Mouse (Mus musculus) midbrain, embryonic 11.5 days (tissue): ENCODE data around the gene Vopp1. TPM values are rescaled to one million over a fixed set of nuclear protein-coding genes. Genes with fewer than 3 reads are reported as not detected.
"Not testable (repeated sequence)": the region's sequence is repeated elsewhere in the genome, so short reads cannot be mapped to it uniquely, and the experiment has no call there.

Experiments
- ATAC-seq: fragments of 200-750 bp; cut with Nextera tagmentation; 2 replicates; pipeline ENCODE4 v1.8.0; 2017; ENCODE audit warnings: moderate TSS enrichment, moderate library complexity; ENCODE audit not compliant: low FRiP score
- DNase-seq: peaks from one replicate; pipeline ENCODE4 v3.0.0; 2015; ENCODE audit warnings: low spot score; ENCODE audit errors: missing footprints
- H3K27ac ChIP-seq: fragments of 300-500 bp; sonication (generic); 2 replicates; pipeline ENCODE4 v1.5.1; 2014; ENCODE audit warnings: low read depth, low read length
- H3K27me3 ChIP-seq: fragments of 300-500 bp; sonication (generic); 2 replicates; pipeline ENCODE4 v1.6.1; 2014; ENCODE audit warnings: mild to moderate bottlenecking, low read length, moderate library complexity, mixed read lengths; ENCODE audit not compliant: control insufficient read depth, insufficient read depth
- H3K36me3 ChIP-seq: fragments of 300-500 bp; sonication (generic); 2 replicates; pipeline ENCODE4 v1.6.1; 2014; ENCODE audit warnings: mild to moderate bottlenecking, low read length, moderate library complexity, mixed read lengths; ENCODE audit not compliant: control insufficient read depth, insufficient read depth
- H3K4me1 ChIP-seq: fragments of 300-500 bp; sonication (generic); 2 replicates; pipeline ENCODE4 v1.6.1; 2014; ENCODE audit warnings: low read length; ENCODE audit not compliant: control insufficient read depth, insufficient read depth
- H3K4me2 ChIP-seq: fragments of 300-500 bp; sonication (generic); 2 replicates; pipeline ENCODE4 v1.6.1; 2014; ENCODE audit warnings: mild to moderate bottlenecking, moderate library complexity
- H3K4me3 ChIP-seq: fragments of 300-500 bp; sonication (generic); 2 replicates; pipeline ENCODE4 v1.5.1; 2014; ENCODE audit warnings: low read depth, low read length
- H3K9ac ChIP-seq: fragments of 300-500 bp; sonication (generic); 2 replicates; pipeline ENCODE4 v1.6.1; 2014; ENCODE audit warnings: low read length
- H3K9me3 ChIP-seq: fragments of 300-500 bp; sonication (generic); 2 replicates; pipeline ENCODE4 v1.6.1; 2016; ENCODE audit warnings: low read length; ENCODE audit not compliant: control insufficient read depth
- WGBS: fragments of 180-500 bp; shearing (Covaris S2); extraction: QIAGEN DNeasy Blood & Tissue Kit; methylation state at CpG from one replicate; pipeline ENCODE4 v1.1.7; 2014; 5-methylcytosine and 5-hydroxymethylcytosine counted together
- polyA plus RNA-seq: library from polyadenylated mRNA; unstranded; fragments of >200 nt; fragmentation: Nextera tagmentation; extraction: Ambion mirVana; gene quantifications from 2 replicates; pipeline ENCODE4 v1.2.1, GENCODE M21; 2014

The Vopp1 gene
- 61.1 and 71.1 TPM in 2 replicates for polyA plus RNA-seq

DNA sequence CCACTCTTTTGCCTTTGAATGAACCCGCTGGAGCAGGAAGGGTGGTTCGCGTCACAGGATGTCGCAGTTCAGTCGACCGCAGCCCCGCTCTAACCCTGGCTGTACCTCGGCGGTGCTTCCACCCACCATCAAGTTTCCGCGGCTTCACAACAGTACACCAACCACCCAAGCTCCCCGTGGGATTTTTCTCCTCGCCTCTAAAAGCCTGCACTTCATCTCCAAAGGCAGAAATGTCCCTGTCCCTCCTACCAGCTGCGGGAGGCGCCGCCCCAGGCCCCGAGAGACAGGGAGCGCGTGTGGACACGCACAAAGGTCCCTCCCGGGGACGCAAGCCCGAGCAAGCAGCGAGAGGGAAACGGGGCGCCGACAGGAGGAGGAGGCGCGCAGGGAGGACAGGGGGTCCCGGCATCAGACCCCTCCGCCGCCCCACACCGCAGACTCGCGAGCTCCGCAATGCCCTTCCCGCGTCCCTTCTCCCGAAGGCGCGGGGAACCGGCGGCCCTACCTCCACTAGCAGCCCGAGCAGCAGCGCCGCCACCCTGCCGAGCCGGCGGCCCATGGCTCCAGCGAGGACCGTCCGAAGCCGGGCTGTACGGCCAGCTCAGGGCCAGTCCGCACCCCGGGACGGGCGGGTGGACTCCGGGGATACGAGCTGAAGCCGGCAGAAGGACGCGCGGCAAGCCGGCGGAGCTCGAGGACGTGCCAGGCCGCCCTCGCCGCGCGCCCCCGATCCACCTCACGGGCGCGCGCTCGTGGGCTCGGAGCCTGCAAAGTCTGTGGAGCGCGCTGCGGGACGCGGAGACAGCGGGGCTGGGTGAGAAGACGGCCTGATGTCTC lies at the start of gene Vopp1:
Gene Vopp1 (minus strand): TSS at position 738 of the 837 bp plus-strand sequence.
- H3K27ac ChIP-seq = peak within 1 kb of the TSS; percentile 83
- H3K4me3 ChIP-seq = peak within 1 kb of the TSS; percentile 81
- H3K36me3 ChIP-seq = no peaks in the 10 kb centered on the region
- H3K9me3 ChIP-seq = no peaks in the 10 kb centered on the region
- peaks cover 2% of the 10 kb centered on the region; the same call in 1 of the 2 replicates for H3K27me3 ChIP-seq
- ATAC-seq = peak; percentile 91
- peak within 1 kb of the TSS; percentile 98 for H3K9ac ChIP-seq
- peaks cover 3% of the 10 kb centered on the region for H3K4me1 ChIP-seq
- peak; percentile 98 for DNase-seq
- under 1% methylated on average over 80 of the region's 87 CpGs for WGBS
- peak within 1 kb of the TSS; percentile 73 for H3K4me2 ChIP-seq

GRCm38 (mm10) chr6:57859043-57860042 lies 34.4 kb upstream of the Vopp1 start:
- 56% methylated on average over 6 of the region's 6 CpGs for WGBS
- H3K9me3 ChIP-seq = no peaks in the 10 kb centered on the region
- H3K36me3 ChIP-seq = no peaks in the 10 kb centered on the region
- ATAC-seq = peak; percentile 90
- no peak overlapping the region for H3K9ac ChIP-seq
- H3K4me1 ChIP-seq = no peaks in the 10 kb centered on the region
- no peak overlapping the region for H3K4me3 ChIP-seq
- peak; percentile 91 for DNase-seq
- no peak overlapping the region for H3K4me2 ChIP-seq
- no peak overlapping the region for H3K27ac ChIP-seq
- H3K27me3 ChIP-seq = no peaks in the 10 kb centered on the region

- not testable (repeated sequence) for H3K27me3 ChIP-seq, H3K4me2 ChIP-seq, H3K4me1 ChIP-seq, H3K4me3 ChIP-seq, ATAC-seq, H3K36me3 ChIP-seq, H3K9ac ChIP-seq, DNase-seq, H3K27ac ChIP-seq, H3K9me3 ChIP-seq
- 72% methylated on average over 5 of the region's 5 CpGs for WGBS
Measured at GRCm38 (mm10) chr6:57851177-57851576, 26.2 kb upstream of the Vopp1 start.

DNA sequence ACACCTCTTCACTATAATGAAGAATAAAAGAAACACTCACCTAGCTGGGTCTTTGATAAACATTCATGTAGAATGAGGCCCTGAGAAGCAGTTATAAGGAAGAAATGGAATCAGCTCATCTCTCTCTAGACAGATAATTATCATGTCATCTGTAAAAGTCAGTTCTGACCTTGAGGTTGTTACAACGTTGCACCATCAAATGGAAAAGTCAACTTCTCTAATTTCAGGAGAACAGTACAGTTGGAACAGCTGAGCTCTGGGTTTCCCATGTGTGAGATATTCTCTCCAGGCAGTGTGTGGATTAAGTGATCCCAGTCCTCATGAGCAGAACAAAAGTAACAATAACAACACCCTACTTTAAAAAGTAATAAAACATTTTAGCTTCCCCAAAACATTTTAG lies 25.3 kb upstream of the Vopp1 start, which contains the start of gene Vmn1r21:
Gene Vmn1r21 (minus strand): TSS at position 58 of the 400 bp plus-strand sequence.
- 76% methylated on average over 1 of the region's 1 CpGs for WGBS
- no peak for ATAC-seq
- H3K4me3 ChIP-seq = no peak within 1 kb of the TSS
- H3K27me3 ChIP-seq = no peaks in the 10 kb centered on the region
- no peaks in the 10 kb centered on the region for H3K9me3 ChIP-seq
- no peak within 1 kb of the TSS for H3K27ac ChIP-seq
- DNase-seq = no peak
- H3K36me3 ChIP-seq = no peaks in the 10 kb centered on the region
- H3K4me2 ChIP-seq = no peak within 1 kb of the TSS
- no peaks in the 10 kb centered on the region for H3K4me1 ChIP-seq
- no peak within 1 kb of the TSS for H3K9ac ChIP-seq

DNA sequence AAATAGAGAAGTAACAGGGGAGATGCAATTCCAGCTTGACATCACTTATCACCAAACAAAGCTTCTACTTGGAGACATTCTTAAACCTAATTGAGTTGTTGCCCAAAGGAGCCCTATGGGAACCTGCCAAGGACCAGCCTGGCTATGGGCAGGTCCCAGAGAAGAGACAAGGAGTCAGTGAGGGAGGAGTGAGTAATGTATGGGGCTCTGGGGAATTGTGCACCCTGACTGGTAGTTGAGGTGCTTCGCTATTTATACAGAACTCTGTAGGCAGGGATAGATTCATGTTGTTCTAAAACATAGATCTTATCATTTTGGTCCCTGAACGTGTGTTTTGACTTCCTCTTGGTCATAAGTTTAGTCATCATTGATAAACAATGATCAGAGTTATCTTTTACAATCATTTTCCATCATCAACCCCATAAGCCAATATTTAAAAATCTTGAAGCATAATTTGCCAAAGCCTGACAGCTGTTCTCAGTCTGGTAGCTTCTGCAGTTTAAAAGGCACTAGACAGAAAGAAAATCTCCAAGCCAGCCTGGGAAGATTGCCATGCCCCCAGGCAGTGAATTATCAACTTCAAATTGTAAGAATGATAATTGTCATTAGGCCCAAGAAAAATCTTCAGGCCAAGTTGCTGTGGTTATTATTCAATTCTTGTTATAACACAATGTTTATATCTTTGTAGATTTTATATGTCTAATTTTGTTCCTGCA lies 14.9 kb upstream of the Vopp1 start:
- Histone ChIP-seq H3K9me3 (no peaks in the 10 kb centered on the region), H3K27ac (no peak overlapping the region), H3K4me1 (no peaks in the 10 kb centered on the region), H3K4me3 (no peak overlapping the region), H3K9ac (no peak overlapping the region), H3K36me3 (no peaks in the 10 kb centered on the region), H3K4me2 (no peak overlapping the region), H3K27me3 (no peaks in the 10 kb centered on the region)
- DNase-seq (no peak), ATAC-seq (no peak)
- WGBS = 84% methylated on average over 2 of the region's 2 CpGs

GRCm38 (mm10) chr6:57825259-57825715 lies 328 bp upstream of the Vopp1 start:
- 9% methylated on average over 5 of the region's 5 CpGs for WGBS
- ATAC-seq = no peak
- peak; percentile 95 for DNase-seq

GRCm38 (mm10) chr6:57823461-57823860 lies 1.5 kb downstream of the Vopp1 start:
- WGBS = 39% methylated on average over 3 of the region's 3 CpGs
- Histone ChIP-seq H3K4me1 (peaks cover 3% of the 10 kb centered on the region), H3K9ac (no peak overlapping the region), H3K9me3 (no peaks in the 10 kb centered on the region), H3K27me3 (peaks cover 2% of the 10 kb centered on the region; the same call in 1 of the 2 replicates), H3K4me3 (no peak overlapping the region), H3K4me2 (peak overlapping the region; percentile 27), H3K27ac (no peak overlapping the region), H3K36me3 (no peaks in the 10 kb centered on the region)
- peak; percentile 84 for DNase-seq
- no peak for ATAC-seq

More at GRCm38 (mm10) chr6:57825259-57825715, 328 bp upstream of the Vopp1 start:
- peak overlapping the region; percentile 98 for H3K9ac ChIP-seq
- peaks cover 3% of the 10 kb centered on the region for H3K4me1 ChIP-seq
- no peaks in the 10 kb centered on the region for H3K36me3 ChIP-seq
- H3K4me3 ChIP-seq = peak overlapping the region; percentile 81
- no peak overlapping the region; the same call in 1 of the 2 replicates for H3K27ac ChIP-seq
- peaks cover 2% of the 10 kb centered on the region; the same call in 1 of the 2 replicates for H3K27me3 ChIP-seq
- H3K9me3 ChIP-seq = no peaks in the 10 kb centered on the region
- H3K4me2 ChIP-seq = peak overlapping the region; percentile 73

DNA sequence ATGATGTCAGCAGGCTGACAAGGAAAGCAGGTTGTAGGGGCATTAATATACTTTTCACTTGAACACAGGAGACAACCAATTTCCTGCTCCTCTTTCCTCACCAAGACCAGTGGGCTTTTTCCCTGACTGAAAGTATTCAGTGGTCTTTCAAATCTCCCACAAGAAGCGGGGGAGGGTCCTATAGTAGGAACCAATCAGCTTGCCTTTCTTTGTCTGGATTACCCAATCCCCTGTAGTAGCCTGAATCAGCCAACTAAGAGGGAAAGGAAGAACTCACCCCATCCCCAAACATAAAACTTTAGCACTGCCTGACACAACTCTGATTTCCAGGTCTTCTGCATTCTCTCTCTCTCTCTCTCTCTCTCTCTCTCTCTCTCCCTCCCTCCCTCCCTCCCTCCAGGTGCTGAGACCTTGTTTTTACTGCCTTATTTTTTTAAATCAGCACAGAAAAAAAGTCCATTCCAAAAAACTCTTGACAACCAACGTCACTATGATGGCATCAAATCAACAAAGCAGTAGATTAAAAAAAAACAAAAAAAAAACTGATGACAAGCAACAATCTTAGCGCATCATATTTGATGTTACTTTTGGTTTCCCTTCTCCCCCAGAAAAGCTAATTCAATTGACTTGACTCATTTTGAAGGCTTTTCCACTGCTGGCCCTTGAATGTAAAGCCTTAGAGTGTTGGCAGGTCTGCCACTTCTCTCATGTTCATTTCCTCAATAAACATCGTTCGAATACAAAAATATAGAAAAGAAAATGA lies 2.1 kb downstream of the Vopp1 start:
- no peaks in the 10 kb centered on the region for H3K9me3 ChIP-seq
- no peak overlapping the region for H3K4me3 ChIP-seq
- H3K27ac ChIP-seq = no peak overlapping the region
- H3K4me1 ChIP-seq = peaks cover 3% of the 10 kb centered on the region
- DNase-seq (peak; percentile 88), ATAC-seq (peak; percentile 82)
- H3K36me3 ChIP-seq = no peaks in the 10 kb centered on the region
- H3K27me3 ChIP-seq = peaks cover 2% of the 10 kb centered on the region; the same call in 1 of the 2 replicates
- peak overlapping the region; percentile 27 for H3K4me2 ChIP-seq
- H3K9ac ChIP-seq = no peak overlapping the region
- 67% methylated on average over 5 of the region's 5 CpGs for WGBS
